Mouse (Mus musculus) hindbrain, embryonic 14.5 days (tissue): ENCODE measurements around the gene Fgfr2. TPM values are rescaled to one million over a fixed set of nuclear protein-coding genes. Genes with fewer than 3 reads are reported as not detected.

ENCODE experiments used
- ATAC-seq: fragments of 200-750 bp; cut with Nextera tagmentation; 2 replicates; pipeline ENCODE4 v1.8.0; 2017; ENCODE audit warnings: moderate number of reproducible peaks, mild to moderate bottlenecking, moderate TSS enrichment, moderate library complexity; ENCODE audit not compliant: low FRiP score
- DNase-seq: peaks from one replicate; pipeline ENCODE4 v3.0.0-alpha.2; 2015; ENCODE audit warnings: low spot score
- H3K27ac ChIP-seq: fragments of 300-500 bp; sonication (generic); 2 replicates; pipeline ENCODE4 v1.5.1; 2014; ENCODE audit warnings: mild to moderate bottlenecking, moderate library complexity
- H3K27me3 ChIP-seq: fragments of 300-500 bp; sonication (generic); 2 replicates; pipeline ENCODE4 v1.6.1; 2014; ENCODE audit warnings: mild to moderate bottlenecking, low read length, mixed read lengths; ENCODE audit not compliant: control insufficient read depth, insufficient read depth
- H3K36me3 ChIP-seq: fragments of 300-500 bp; sonication (generic); replicated peaks from 2 replicates; pipeline ENCODE4 v1.6.1; 2014; ENCODE audit not compliant: control insufficient read depth, insufficient read depth
- H3K4me1 ChIP-seq: fragments of 300-500 bp; sonication (generic); replicated peaks from 2 replicates; pipeline ENCODE4 v1.6.1; 2014; ENCODE audit warnings: antibody characterized with exemption, low read length, mixed read lengths; ENCODE audit not compliant: control insufficient read depth, insufficient read depth
- H3K4me2 ChIP-seq: fragments of 300-500 bp; sonication (generic); replicated peaks from 2 replicates; pipeline ENCODE4 v1.6.1; 2014; ENCODE audit warnings: mild to moderate bottlenecking, moderate library complexity
- H3K4me3 ChIP-seq: fragments of 300-500 bp; sonication (generic); replicated peaks from 2 replicates; pipeline ENCODE4 v1.5.1; 2014; ENCODE audit warnings: mild to moderate bottlenecking, low read length
- H3K9ac ChIP-seq: fragments of 300-500 bp; sonication (generic); 2 replicates; pipeline ENCODE4 v1.6.1; 2014
- H3K9me3 ChIP-seq: fragments of 300-500 bp; sonication (generic); 2 replicates; pipeline ENCODE4 v1.6.1; 2016; ENCODE audit warnings: low read length; ENCODE audit not compliant: control insufficient read depth
- WGBS: fragments of 180-500 bp; shearing (Covaris S2); extraction: QIAGEN DNeasy Blood & Tissue Kit; methylation state at CpG from one replicate; pipeline ENCODE4 v1.1.7; 2014; 5-methylcytosine and 5-hydroxymethylcytosine counted together
- polyA plus RNA-seq: library from polyadenylated mRNA; unstranded; fragments of >200 nt; fragmentation: Nextera tagmentation; extraction: Ambion mirVana; gene quantifications from 2 replicates; pipeline ENCODE4 v1.2.1, GENCODE M21; 2014

Fgfr2 gene
- polyA plus RNA-seq, 1 experiment from 2014 or later: 43.5 TPM

GRCm38 (mm10) chr7:131850579-131850978 lies 1272.6 kb downstream of the Fgfr2 start:
- Histone ChIP-seq H3K4me3 (no peak overlapping the region), H3K9ac (no peak overlapping the region), H3K27ac (no peak overlapping the region), H3K4me2 (no peak overlapping the region), H3K27me3 (no peaks in the 10 kb centered on the region), H3K36me3 (no peaks in the 10 kb centered on the region), H3K9me3 (no peaks in the 10 kb centered on the region), H3K4me1 (peaks cover 11% of the 10 kb centered on the region; the same call in 1 of the 2 replicates)
- no peak for DNase-seq
- ATAC-seq: no peak
- 17% methylated on average over 4 of the region's 4 CpGs for WGBS

- ATAC-seq (no peak), DNase-seq (peak; percentile 48)
- no peak overlapping the region for H3K4me3 ChIP-seq
- H3K4me1 ChIP-seq: peaks cover 12% of the 10 kb centered on the region; the same call in 1 of the 2 replicates
- H3K9ac ChIP-seq: no peak overlapping the region
- 32% methylated on average over 20 of the region's 20 CpGs for WGBS
- H3K27me3 ChIP-seq: no peaks in the 10 kb centered on the region
- H3K9me3 ChIP-seq: no peaks in the 10 kb centered on the region
- H3K27ac ChIP-seq: peak overlapping the region; percentile 57
- H3K36me3 ChIP-seq: no peaks in the 10 kb centered on the region
- H3K4me2 ChIP-seq: peak overlapping the region; percentile 15; the same call in 1 of the 2 replicates
Measured at GRCm38 (mm10) chr7:131846066-131846905, 1276.9 kb downstream of the Fgfr2 start.

GRCm38 (mm10) chr7:131830261-131830660 lies 1292.9 kb downstream of the Fgfr2 start:
- no peak for ATAC-seq
- WGBS: 58% methylated on average over 1 of the region's 1 CpGs

GRCm38 (mm10) chr7:131826811-131827210 lies 1296.3 kb downstream of the Fgfr2 start:
- 71% methylated on average over 5 of the region's 5 CpGs for WGBS
- Histone ChIP-seq H3K9me3 (no peaks in the 10 kb centered on the region), H3K9ac (no peak overlapping the region), H3K27me3 (no peaks in the 10 kb centered on the region), H3K4me1 (no peaks in the 10 kb centered on the region), H3K4me3 (no peak overlapping the region), H3K4me2 (no peak overlapping the region), H3K27ac (no peak overlapping the region), H3K36me3 (no peaks in the 10 kb centered on the region)
- no peak for DNase-seq
- no peak for ATAC-seq

More at GRCm38 (mm10) chr7:131830261-131830660, 1292.9 kb downstream of the Fgfr2 start:
- H3K27ac ChIP-seq: no peak overlapping the region
- H3K36me3 ChIP-seq: no peaks in the 10 kb centered on the region
- H3K4me2 ChIP-seq: no peak overlapping the region
- H3K9me3 ChIP-seq: no peaks in the 10 kb centered on the region
- H3K27me3 ChIP-seq: no peaks in the 10 kb centered on the region
- no peak overlapping the region for H3K4me3 ChIP-seq
- no peak for DNase-seq
- no peaks in the 10 kb centered on the region for H3K4me1 ChIP-seq
- no peak overlapping the region for H3K9ac ChIP-seq

- H3K27ac ChIP-seq: no peak overlapping the region
- H3K4me2 ChIP-seq: no peak overlapping the region
- ATAC-seq (no peak), DNase-seq (no peak)
- WGBS: 78% methylated on average over 6 of the region's 6 CpGs
- no peak overlapping the region for H3K9ac ChIP-seq
- H3K4me3 ChIP-seq: no peak overlapping the region
- H3K4me1 ChIP-seq: no peaks in the 10 kb centered on the region
- no peaks in the 10 kb centered on the region for H3K27me3 ChIP-seq
- H3K36me3 ChIP-seq: no peaks in the 10 kb centered on the region
- no peaks in the 10 kb centered on the region for H3K9me3 ChIP-seq
Measured at GRCm38 (mm10) chr7:131817976-131818375, 1305.2 kb downstream of the Fgfr2 start.

GRCm38 (mm10) chr7:131816641-131817040 lies 1306.5 kb downstream of the Fgfr2 start:
- DNase-seq (no peak), ATAC-seq (no peak)
- no peaks in the 10 kb centered on the region for H3K9me3 ChIP-seq
- no peak overlapping the region for H3K4me2 ChIP-seq
- H3K4me3 ChIP-seq: no peak overlapping the region
- H3K27ac ChIP-seq: no peak overlapping the region
- no peaks in the 10 kb centered on the region for H3K4me1 ChIP-seq
- no peaks in the 10 kb centered on the region for H3K27me3 ChIP-seq
- H3K36me3 ChIP-seq: no peaks in the 10 kb centered on the region
- H3K9ac ChIP-seq: no peak overlapping the region
- 65% methylated on average over 2 of the region's 2 CpGs for WGBS

GRCm38 (mm10) chr7:131812116-131812515 lies 1311.0 kb downstream of the Fgfr2 start:
- Histone ChIP-seq H3K4me1 (no peaks in the 10 kb centered on the region), H3K36me3 (no peaks in the 10 kb centered on the region), H3K9me3 (no peaks in the 10 kb centered on the region), H3K27ac (no peak overlapping the region), H3K9ac (no peak overlapping the region), H3K27me3 (no peaks in the 10 kb centered on the region), H3K4me2 (no peak overlapping the region), H3K4me3 (no peak overlapping the region)
- WGBS: 90% methylated on average over 6 of the region's 6 CpGs
- no peak for ATAC-seq
- no peak for DNase-seq

GRCm38 (mm10) chr7:131810916-131811315 lies 1312.2 kb downstream of the Fgfr2 start:
- no peaks in the 10 kb centered on the region for H3K9me3 ChIP-seq
- DNase-seq (no peak), ATAC-seq (no peak)
- H3K27ac ChIP-seq: no peak overlapping the region
- no peak overlapping the region for H3K9ac ChIP-seq
- no peaks in the 10 kb centered on the region for H3K4me1 ChIP-seq
- H3K36me3 ChIP-seq: no peaks in the 10 kb centered on the region
- no peaks in the 10 kb centered on the region for H3K27me3 ChIP-seq
- H3K4me3 ChIP-seq: no peak overlapping the region
- H3K4me2 ChIP-seq: no peak overlapping the region
- WGBS: 72% methylated on average over 4 of the region's 4 CpGs

- Histone ChIP-seq H3K4me1 (no peaks in the 10 kb centered on the region), H3K36me3 (no peaks in the 10 kb centered on the region), H3K27ac (no peak overlapping the region), H3K4me2 (no peak overlapping the region), H3K9me3 (no peaks in the 10 kb centered on the region), H3K4me3 (no peak overlapping the region), H3K9ac (no peak overlapping the region), H3K27me3 (no peaks in the 10 kb centered on the region)
- no peak for ATAC-seq
- 35% methylated on average over 5 of the region's 5 CpGs for WGBS
- DNase-seq: no peak
Measured at GRCm38 (mm10) chr7:131809584-131810181, 1313.5 kb downstream of the Fgfr2 start.
